Mouse (Mus musculus) layer of hippocampus, postnatal 25 days (tissue): ENCODE results near the gene Cox20. TPM values are rescaled to one million over a fixed set of nuclear protein-coding genes. Genes with fewer than 3 reads are reported as not detected.

Source experiments
- DNase-seq, 2 experiments: peaks; one replicate each; pipeline ENCODE4 v3.0.0; 2022; ENCODE audit warnings: mixed read lengths in 2 of 2, low spot score in 1 of 2; ENCODE audit errors: extremely low spot score in 1 of 2
- microRNA-seq, 2 experiments: library from miRNA; unstranded; fragments of <30 nt; microRNA quantifications; one replicate each; pipeline ENCODE4 v1.2.0; 2021
- total RNA-seq, 2 experiments: library from RNA; stranded (reverse); gene quantifications; 2 replicates each; pipeline ENCODE4 v1.2.3; 2021

Cox20 gene
- total RNA-seq, 2 experiments from 2014 or later: 38.4 to 39.1 TPM

DNA sequence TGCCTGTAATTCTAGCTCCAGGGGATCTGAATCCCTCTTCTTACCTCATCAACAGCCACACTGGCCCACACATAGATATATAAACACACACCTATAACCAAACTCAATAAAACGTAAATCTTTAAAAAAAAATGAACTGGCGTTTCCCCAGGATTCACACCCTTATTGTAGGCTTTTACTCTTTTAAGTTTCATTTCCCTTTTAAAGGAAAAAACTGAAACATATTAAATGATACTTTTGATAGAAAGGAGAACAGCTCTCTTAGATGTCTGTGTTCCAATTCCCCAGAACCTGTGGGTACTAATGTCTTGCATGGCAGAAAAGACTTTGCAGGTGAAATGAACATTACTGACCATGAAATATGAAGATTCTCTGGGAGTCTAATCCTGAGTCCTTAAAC, 31.9 kb downstream of the Cox20 start:
- no peak for DNase-seq

- no peak for DNase-seq
Measured at GRCm38 (mm10) chr1:178351643-178352042, 32.7 kb downstream of the Cox20 start.

GRCm38 (mm10) chr1:178354576-178354975, 35.6 kb downstream of the Cox20 start:
- no peak for DNase-seq

DNA sequence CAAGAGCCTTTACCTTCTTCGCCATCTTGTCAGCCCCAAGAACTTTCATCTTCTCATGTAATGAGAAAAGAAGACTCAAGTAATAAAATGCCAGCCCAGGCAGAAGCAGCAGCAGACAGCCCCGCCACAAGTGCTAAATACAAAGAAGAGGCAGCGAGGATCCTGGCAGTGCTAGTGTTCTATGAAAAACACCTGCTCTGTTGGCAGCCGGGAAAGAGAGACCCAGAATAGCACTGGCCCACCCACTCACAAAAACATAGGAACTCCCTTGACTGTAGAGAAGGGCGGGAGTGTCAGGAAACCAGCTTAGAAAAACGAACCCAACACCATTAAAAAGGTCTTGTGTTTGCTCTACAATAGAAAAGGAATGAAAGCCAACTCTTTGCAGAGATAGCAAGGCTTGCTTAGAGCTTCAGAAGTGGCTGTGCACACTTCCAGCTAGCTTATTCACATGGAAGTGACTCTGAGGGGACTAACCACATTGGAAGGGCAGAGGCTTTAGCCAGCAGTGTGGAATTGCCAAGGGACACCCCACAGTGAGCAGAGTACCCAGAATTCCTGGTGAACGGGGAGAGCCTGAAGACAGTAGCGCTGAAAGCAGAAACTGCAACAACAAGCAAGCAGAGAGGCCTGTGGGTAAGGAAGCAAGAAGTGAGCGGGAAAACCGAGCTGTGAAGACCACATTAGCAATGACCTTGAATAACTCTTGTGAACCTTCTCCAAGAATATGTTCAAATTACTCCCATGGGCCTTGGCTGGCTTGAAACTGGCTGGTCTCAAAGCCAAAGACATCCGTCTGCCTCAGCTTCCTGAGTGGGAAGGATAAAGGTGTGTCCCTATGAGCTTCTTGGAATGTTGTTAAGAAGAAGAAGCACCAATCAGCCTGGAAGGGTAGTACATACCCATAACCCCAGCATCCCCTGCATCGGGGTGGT, 39.1 kb downstream of the Cox20 start:
- peak in 1 of 2 experiments; percentile 29 for DNase-seq

GRCm38 (mm10) chr1:178360264-178360663, 41.3 kb downstream of the Cox20 start:
- no peak for DNase-seq

- no peak for DNase-seq
Measured at GRCm38 (mm10) chr1:178360702-178361101, 41.8 kb downstream of the Cox20 start.

GRCm38 (mm10) chr1:178365171-178365570, 46.2 kb downstream of the Cox20 start:
- DNase-seq: no peak

GRCm38 (mm10) chr1:178368121-178368520, 49.2 kb downstream of the Cox20 start:
- no peak for DNase-seq

GRCm38 (mm10) chr1:178368548-178369271, 49.8 kb downstream of the Cox20 start:
- peak; percentile 79 to 91 for DNase-seq

- peak; percentile 6 to 31 for DNase-seq
Measured at GRCm38 (mm10) chr1:178369272-178369651, 50.3 kb downstream of the Cox20 start.

Small RNA genes lying within 50 kb of the gene (microRNA-seq; reads per million reads assigned to microRNA genes)
- 0 reads per million in 2 experiments for gene Gm27458

Other genes starting within 250 kb of the Cox20 start
- gene Desi2, start 131.7 kb upstream of the Cox20 start, total RNA-seq: 10 to 100 TPM; 19.9 to 20.7 TPM
- 100 to 1,000 TPM; 348 to 416 TPM for gene Hnrnpu, start 18.7 kb downstream of the Cox20 start, total RNA-seq
- 10 to 100 TPM in 1 of 2 experiments, 1 to 10 TPM in 1; 8.1 to 10.1 TPM for gene Efcab2, start 87.0 kb downstream of the Cox20 start, total RNA-seq
- 10 to 100 TPM; 22.6 to 26.2 TPM for gene Kif26b, start 210.0 kb downstream of the Cox20 start, total RNA-seq